Mouse (Mus musculus): ENCODE measurements around the gene Hsd17b6.

- TF ChIP-seq CTCF (IDR thresholded peaks at IDR 0.05 in 2 of 3, conservative IDR thresholded peaks at IDR 0.05 in 1 of 3; ENCODE audit: control insufficient read depth in 1 of 3, insufficient read depth in 1 of 3, low read depth in 2 of 3, low read length in 3 of 3, poor library complexity in 1 of 3, severe bottlenecking in 1 of 3), result no peak
- no peak for TF ChIP-seq RCOR1 (IDR thresholded peaks at IDR 0.05; ENCODE audit: low read depth, low read length)
- TF ChIP-seq TBP (IDR thresholded peaks at IDR 0.05; ENCODE audit: low read depth, low read length), result no peak
- no peak for TF ChIP-seq MXI1 (IDR thresholded peaks at IDR 0.05; ENCODE audit: low read depth, low read length)
- TF ChIP-seq TCF12 (IDR thresholded peaks at IDR 0.05; ENCODE audit: low read depth, low read length), result no peak
- no peak for TF ChIP-seq BHLHE40 (IDR thresholded peaks at IDR 0.05; ENCODE audit: borderline replicate concordance, low read depth, low read length)
- TF ChIP-seq POLR2A (IDR thresholded peaks at IDR 0.05; ENCODE audit: control insufficient read depth in 1 of 2, insufficient read depth in 1 of 2, low read depth in 1 of 2, low read length in 2 of 2, poor library complexity in 1 of 2), result no peak
- no peak for TF ChIP-seq SIN3A (IDR thresholded peaks at IDR 0.05; ENCODE audit: low read length)
- TF ChIP-seq GABPA (IDR thresholded peaks at IDR 0.05; ENCODE audit: low read depth, low read length), result no peak
These were observed 1.9 kb downstream of the Hsd17b6 start for GRCm38 (mm10) chr10:128005479-128005878.
